Mouse (Mus musculus): Measurements from ENCODE around the gene Ccl9.

Ccl9 gene

GRCm38 (mm10) chr11:83578186-83578760 lies at the start of gene Ccl9:
Ccl9 (minus strand) TSS chr11:83578636.
- peak; percentile 42 for DNase-seq (ENCODE audit: low read depth, low spot score)

GRCm38 (mm10) chr11:83623586-83623985 lies 45.1 kb upstream of the Ccl9 start:
- no peak for DNase-seq (ENCODE audit: low read depth, low spot score)

- DNase-seq (ENCODE audit: low read depth, low spot score) = no peak
These were observed 40.6 kb upstream of the Ccl9 start for GRCm38 (mm10) chr11:83619037-83619436.

DNA sequence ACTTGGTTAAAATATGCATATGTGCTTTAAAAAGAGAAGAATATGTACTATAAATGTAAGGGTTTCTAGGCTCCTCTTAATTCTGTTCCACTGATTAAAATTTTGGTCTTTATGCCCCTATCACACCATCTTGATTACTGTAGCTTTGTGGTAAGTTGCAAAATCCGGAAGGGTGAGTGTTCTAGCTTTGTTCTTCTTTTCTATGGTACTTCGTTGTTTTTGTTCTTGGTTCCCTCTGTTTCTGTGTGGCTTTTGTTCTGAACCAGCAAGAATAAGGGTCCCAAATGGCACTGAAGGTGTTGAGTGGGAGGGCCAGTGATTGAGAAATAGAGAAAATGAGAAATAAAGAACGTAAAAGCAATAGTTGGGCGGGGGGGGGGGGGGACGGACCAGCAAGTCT lies 39.8 kb upstream of the Ccl9 start:
- no peak for DNase-seq (ENCODE audit: low read depth, low spot score)

GRCm38 (mm10) chr11:83616586-83616985 lies 38.1 kb upstream of the Ccl9 start:
- DNase-seq (ENCODE audit: low read depth, low spot score) = no peak

DNA sequence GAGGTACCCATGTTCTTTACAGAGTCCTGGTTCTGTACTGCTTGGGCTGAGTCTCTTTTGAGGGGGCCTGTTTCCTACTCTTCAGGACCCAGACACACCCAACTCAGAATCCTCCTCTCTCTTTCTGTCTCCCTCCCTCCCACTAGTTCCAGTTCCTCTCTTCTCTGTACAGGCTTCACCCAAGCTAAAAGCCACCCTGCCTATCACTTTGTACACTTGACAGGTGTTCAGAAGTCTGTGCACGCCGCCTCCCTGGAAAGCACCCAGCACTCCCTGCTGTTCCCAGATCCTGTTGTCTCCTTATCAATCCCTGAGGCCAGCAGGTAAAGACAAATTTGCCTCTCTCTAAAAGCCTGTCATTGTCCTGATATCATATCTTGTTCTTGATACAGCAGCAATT lies 32.5 kb upstream of the Ccl9 start:
- no peak for DNase-seq (ENCODE audit: low read depth, low spot score)

- no peak for DNase-seq (ENCODE audit: low read depth, low spot score)
These were observed 28.0 kb upstream of the Ccl9 start for GRCm38 (mm10) chr11:83606396-83606795.

DNA sequence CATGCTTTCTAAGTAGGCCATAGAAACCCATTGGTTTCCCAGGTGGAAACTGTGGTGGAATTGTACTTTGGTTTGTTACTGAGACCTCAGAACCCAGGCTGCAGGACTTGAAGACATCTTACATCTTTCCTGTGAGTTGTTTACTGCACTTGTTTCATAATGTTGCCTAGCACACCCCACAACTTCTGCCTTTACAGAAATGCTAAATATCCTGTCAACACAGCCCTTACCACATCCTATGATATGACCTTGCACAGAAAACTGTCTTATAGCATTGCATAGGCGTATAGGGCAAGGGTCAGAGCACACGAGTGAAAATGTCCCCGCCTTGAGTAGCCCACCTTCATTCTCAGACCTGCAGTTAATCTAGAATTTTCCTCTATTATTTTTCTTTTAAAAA lies 27.1 kb upstream of the Ccl9 start:
- DNase-seq (ENCODE audit: low read depth, low spot score) = no peak

- DNase-seq (ENCODE audit: low read depth, low spot score) = no peak
These were observed 26.3 kb upstream of the Ccl9 start for GRCm38 (mm10) chr11:83604698-83605097.

DNA sequence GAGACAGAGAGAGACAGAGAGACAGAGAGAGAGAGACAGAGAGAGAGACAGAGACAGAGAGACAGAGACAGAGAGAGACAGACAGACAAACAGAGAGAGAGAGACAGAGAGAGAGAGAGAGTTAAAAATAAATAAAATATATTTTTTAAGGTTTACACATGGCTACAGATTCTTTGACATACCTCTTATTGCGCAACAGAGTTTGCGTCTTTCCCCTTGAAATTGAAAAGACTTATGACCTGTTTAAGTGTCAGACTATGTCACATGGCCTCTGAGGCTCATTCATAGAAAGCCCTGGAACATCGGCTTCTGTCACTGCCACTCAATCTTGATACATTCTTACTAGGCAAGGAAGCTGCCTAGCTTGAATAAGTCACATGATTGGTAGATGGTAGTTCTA lies 25.0 kb upstream of the Ccl9 start:
- DNase-seq (ENCODE audit: low read depth, low spot score) = no peak

GRCm38 (mm10) chr11:83600576-83600975 lies 22.1 kb upstream of the Ccl9 start:
- no peak for DNase-seq (ENCODE audit: low read depth, low spot score)

GRCm38 (mm10) chr11:83598991-83599390 lies 20.6 kb upstream of the Ccl9 start:
- DNase-seq (ENCODE audit: low read depth, low spot score) = no peak

DNA sequence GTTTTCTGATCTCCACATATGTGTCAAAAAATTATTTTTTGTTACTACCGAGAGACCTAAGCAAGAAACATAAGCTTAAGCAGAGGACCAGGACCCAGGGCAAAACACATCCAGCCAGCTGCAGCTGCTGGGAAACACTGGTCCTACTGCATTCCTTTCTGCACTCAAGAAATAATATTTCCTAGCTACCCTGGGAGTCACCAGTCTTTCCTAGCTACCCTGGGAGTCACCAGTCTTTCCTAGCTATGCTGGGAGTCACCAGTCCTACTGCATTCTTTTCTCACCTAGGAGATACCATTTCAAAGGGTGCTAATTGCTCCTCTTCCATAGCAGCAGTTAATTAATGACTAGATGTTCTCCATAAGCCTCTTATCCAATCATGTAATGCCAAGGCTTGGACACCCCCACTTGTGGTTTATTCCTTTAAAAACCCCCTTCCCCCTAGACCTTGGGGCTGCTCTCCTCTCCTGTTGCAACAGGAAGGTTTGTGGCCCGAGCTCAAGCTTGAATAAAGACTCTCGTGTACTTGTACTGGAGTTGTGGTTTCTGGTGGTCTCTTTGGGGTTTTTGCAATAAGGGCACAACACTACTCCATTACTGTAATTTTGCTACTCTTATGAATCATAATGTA lies 19.9 kb upstream of the Ccl9 start:
- no peak for DNase-seq (ENCODE audit: low read depth, low spot score)

GRCm38 (mm10) chr11:83597796-83598195 lies 19.4 kb upstream of the Ccl9 start:
- no peak for DNase-seq (ENCODE audit: low read depth, low spot score)

DNA sequence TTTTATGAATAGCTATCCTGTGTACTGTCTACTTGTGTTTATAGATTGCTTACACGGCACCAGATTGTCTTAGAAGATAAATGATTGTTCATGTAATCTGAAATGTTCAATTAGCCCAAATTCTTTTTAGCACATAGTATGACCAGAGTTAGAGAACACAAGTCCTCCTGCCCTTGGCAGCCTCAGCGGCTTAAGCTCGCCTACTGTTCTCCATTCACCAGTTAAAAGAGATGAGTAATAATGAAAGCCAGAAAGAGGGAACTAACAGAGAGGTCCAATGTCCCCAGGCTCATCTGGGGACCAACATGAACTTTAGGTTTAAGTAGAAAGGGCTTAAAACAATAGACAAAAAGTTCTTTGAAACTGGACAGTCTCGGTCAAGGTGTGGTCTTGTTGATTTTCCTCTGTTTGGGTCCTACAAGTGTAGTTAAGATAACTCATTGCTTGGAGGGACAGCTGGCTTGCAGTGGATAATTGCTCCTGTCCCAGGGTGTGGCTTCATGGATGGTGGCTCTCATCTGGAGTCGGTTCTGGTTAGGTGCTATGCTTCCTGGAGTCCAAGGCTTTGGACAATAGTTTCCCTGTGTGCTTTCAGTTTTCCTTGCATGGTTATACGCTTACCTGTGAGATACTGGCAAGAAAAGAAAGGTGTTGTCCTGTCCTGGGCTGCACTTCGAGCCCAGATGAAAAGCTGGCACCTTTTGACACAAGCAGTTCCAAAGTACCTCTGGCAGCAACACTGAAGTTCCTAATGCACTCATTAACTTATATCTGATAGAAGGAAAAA lies 17.4 kb upstream of the Ccl9 start:
- DNase-seq (ENCODE audit: low read depth, low spot score) = no peak

DNA sequence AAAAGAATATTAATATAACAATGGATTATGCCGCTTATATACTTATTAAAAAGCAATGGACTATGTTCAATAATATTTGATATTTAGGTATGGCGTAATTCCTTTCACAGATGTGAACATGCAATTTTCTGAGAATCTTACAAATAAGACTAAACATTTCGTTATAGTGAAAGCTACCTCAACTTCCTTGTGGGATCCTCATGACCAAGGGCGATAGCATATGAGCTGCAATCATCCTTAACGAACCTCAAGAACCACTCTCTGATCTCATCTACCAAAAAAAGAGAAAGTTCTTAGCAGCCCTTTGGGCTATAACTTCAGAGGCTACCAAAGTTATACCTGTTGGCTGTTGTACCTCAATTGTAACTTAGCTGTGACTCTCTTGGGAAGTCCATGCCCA lies 15.0 kb upstream of the Ccl9 start:
- DNase-seq (ENCODE audit: low read depth, low spot score) = no peak

GRCm38 (mm10) chr11:83592853-83593252 lies 14.4 kb upstream of the Ccl9 start, which contains the start of gene Ccl6:
Ccl6 (minus strand) TSS chr11:83593087.
- peak; percentile 23 for DNase-seq (ENCODE audit: low read depth, low spot score)

GRCm38 (mm10) chr11:83584232-83584631 lies 5.8 kb upstream of the Ccl9 start:
- no peak for DNase-seq (ENCODE audit: low read depth, low spot score)

DNA sequence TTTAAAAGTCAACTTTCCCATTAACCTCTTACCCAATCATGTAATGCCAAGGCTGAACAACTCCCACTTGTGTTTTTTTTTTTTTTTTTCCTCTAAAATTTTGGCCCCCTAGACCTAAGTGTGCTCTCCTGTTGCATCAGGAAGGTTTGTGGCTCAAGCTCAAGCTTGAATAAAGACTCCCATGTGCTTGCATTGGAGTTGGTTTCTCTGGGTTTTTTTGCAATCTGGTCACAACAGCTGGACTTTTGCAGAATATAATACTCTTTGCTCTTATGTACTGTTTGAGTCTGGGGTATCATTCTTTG lies 5.0 kb upstream of the Ccl9 start:
- DNase-seq (ENCODE audit: low read depth, low spot score) = no peak

- peak; percentile 47 for DNase-seq (ENCODE audit: low read depth, low spot score)
These were observed 4.4 kb upstream of the Ccl9 start for GRCm38 (mm10) chr11:83582626-83583449.

DNA sequence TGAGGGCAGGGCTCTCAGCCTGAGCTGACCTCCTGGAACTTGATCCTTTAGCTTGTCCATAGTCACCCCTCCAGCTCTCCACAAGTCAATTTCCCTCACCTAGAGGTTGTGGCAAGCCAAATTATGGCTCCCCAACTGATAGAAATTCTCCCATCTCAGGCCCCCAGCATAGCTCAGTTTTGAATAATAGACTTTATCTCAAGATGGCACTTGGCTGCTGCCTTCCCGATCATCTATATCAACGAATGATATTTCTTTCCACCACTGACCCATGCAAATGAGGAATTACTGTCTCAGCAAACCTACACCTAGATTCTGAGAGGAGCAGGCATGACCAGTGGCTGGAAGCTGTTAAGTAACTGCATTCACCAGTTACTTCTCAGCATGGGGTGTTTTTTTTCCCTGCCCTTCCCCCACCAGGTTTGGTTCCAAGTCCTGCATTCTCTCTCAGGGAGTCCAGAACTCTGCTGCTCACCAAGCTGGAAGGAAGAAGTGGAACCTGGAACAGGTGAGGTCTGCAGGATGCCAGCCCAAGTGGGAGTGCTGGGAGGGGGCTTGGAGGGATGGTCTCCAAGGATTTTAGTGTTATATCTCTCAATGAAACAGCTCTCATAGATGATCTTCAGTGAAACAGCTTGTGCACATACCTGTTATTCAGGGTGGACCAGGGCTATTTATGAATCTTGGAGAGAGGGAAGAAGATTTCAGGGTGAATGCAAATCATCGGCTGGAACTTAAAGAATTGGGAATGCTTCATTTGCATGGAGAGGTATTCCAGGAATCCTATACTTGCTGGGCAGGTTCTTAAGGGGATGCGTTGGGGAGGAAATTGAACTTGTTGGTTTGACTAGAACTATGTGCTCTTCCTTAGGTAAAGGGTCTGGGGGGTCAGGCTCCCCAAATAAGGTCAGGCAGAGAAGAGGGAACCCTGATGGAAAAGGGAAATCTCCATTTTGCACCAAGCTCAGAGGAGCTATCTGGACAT lies 3.5 kb upstream of the Ccl9 start:
- DNase-seq (ENCODE audit: low read depth, low spot score) = no peak
